Mouse (Mus musculus) C2C12 (cell line): ENCODE results near the gene Ccnl1.

Source experiments
- CEBPB ChIP-seq: IDR thresholded peaks from one replicate; pipeline ENCODE4 v1.6.1; 2011; ENCODE audit warnings: low read depth, mild to moderate bottlenecking, control low read depth, moderate library complexity
- CTCF ChIP-seq: IDR thresholded peaks from one replicate; pipeline ENCODE4 v1.5.1; 2011; ENCODE audit not compliant: control insufficient read depth, insufficient read depth, insufficient read length
- FOSL1 ChIP-seq: IDR thresholded peaks from one replicate; pipeline ENCODE4 v1.8.0; 2011; ENCODE audit warnings: mild to moderate bottlenecking, low read length; ENCODE audit not compliant: poor library complexity, insufficient read depth, severe bottlenecking
- USF1 ChIP-seq: IDR thresholded peaks from one replicate; pipeline ENCODE4 v1.6.1; 2011; ENCODE audit warnings: low read depth, mild to moderate bottlenecking, control low read depth, moderate library complexity

DNA sequence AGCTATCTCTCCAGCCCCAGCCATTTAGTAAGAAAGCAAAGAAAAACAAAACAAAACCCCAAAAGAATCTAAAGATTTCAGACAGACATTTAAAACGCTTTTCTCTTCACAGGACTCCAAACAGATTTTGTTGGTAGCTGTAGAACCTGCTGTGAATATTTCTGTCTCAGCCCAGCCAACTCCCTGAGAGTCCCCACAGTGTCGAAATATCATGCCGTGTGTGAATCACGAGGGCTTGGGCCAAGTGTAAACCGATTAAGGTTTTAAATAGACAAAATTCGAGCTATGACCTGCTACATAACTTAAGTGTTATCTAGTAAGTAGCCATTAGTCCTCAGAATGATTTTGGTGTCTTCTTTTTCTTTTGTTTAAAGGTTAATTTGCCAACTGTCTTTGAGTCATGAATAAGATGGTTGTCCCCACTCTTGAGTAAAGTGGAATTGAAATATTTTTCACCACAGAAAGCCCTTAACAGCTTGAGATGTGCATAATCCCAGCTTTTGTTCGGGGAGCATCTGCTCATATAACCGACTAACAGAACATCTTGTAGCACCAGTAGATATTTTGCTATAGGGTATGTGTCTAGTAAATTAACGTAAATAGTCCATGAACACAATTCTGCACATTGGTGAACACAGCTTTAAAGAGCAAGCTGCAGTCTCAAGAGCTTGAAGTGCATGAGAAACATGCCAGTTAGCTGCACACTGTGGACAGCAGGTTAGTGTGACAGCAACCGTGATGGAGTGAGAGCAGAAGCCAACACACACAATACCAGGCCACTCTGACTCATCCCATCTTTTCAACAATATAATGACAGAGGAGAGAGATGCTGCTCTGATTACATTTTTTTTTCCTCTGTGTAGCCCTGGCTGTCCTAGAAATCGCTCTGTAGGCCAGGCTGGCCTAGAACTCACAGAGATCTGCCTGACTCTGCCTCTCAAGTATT, 34.6 kb upstream of the Ccnl1 start:
- TF ChIP-seq CTCF (no peak), USF1 (no peak), FOSL1 (no peak), CEBPB (no peak)
